Mouse (Mus musculus): ENCODE measurements around the gene Hsf2bp.

The Hsf2bp gene

DNA sequence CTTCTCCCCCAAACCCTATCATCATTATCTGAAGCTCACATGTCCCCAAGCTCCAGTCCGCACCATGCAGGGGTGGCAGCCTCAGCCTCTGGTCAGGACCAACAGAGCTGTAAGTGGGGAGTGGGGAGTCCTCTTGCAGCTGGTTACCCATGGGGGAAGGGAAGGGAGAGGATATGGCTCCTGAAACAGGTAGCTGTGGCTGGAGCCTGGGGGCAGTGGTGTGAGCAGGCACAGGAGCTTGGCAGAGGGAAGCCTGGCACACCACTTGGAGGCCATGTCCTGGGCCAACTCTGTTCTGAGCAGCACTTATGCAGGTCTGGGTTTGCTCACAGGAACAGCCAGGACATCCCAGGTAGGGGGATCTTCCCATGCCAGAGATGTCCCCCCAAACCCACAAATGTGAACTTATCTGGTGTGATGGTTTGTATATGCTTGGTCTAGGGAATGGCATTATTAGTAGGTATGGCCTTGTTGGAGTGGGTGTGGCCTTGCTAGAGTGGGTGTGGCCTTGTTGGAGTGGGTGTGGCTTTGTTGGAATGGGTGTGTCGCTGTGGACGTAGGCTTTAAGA is 133.4 kb downstream of the Hsf2bp start:
- DNase-seq = no peak

DNA sequence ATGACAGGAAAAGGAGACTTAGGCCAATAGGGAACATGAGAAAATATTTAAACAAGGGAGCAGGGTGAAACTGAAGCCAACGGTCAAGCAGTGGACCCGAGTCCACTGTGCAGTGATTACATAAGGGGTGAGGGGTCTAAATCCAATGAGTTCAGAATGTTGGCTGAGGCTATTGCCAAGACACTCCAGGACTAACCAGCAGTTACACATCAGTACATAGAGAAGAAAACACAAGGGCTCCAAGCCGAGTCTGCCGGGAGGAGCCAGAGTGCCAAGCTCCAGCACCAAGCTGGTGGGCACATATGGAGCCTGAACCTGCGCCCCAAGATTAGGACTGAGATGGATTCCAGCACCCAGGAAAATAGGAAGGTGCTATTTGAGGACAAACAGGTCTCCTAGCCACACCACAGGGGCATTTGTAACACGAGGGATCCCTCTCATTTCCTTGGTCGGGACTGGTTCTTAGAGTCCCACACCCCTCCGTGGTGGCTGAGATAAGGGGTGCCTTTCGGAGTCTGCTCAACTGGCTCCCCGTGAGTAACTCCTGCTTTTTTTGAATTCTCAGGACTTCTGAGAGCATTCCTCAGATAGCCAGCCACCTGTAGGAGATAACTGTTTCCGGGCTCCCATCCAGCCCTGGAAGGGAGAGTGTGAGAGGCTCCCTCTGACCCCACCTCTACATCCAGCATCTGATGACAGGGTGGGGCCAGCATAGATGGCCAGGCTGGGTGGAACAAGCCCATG is 134.5 kb downstream of the Hsf2bp start:
- DNase-seq = no peak

DNA sequence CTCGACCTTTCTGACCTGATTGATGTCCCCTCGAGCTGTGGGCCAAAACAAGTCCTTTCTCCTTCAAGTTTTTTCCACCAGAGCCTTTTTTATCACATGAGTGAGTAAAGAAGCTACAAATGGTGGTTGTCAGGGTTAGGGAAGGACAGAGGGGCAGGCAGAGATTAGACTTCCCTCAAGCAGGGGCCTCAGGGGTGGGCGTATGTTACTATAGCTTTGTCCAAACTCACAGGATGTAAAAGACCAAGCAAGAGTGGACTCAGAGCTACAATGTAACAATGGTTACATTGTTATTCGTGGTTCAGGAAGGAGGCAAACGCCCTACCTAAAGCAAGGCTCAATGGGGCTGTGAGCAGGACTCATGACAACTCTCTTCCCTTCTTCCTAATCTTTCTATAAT is 137.2 kb downstream of the Hsf2bp start:
- no peak for DNase-seq

DNA sequence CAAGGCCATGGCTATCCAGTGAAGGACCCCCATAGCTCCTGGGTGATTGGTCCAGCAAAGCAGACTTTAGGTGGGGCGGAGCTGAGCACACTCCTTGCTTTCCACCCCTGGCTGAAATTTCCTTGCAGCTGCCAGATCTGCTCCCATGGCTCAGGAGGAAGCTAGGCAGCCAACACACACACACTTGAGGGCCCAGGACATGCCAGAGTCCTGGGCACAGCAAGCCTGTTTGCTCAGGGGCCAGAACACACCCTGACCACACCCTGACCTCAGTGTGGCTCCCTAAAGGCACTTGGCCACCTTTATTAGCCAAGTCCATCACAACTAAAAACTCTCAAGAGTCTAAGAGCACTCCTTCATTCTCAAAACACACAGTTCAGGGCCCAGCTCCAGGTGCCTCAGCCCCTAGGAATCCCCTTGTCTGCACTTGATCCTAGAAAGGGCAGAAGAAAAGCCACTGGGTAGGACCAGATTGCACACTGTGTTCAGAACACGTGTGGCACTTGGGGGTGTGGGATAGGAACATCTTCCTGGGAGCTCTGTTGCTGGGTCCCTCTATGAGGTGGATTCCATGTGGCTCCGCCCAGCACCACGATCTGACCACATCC is 138.9 kb downstream of the Hsf2bp start:
- DNase-seq = no peak

DNA sequence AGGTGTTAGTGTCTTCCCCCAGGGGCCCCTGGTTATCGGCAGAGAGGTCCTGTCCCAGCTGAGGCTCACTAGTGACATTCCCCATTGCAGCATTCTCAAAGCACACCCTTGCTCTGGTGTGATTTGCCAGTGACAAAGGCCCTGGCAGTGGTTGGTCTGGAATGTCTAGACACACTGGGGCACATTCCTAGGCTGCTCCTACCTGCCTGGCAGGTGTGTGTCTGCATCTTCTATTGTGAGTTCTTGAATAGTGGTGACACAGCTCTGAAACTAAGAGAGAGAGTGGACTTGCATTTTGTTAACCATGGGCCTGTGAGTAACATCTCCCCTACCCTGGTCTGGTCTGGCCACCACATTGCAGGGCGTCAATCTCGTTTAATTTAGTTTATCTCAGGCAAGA is 139.4 kb downstream of the Hsf2bp start:
- no peak for DNase-seq

DNA sequence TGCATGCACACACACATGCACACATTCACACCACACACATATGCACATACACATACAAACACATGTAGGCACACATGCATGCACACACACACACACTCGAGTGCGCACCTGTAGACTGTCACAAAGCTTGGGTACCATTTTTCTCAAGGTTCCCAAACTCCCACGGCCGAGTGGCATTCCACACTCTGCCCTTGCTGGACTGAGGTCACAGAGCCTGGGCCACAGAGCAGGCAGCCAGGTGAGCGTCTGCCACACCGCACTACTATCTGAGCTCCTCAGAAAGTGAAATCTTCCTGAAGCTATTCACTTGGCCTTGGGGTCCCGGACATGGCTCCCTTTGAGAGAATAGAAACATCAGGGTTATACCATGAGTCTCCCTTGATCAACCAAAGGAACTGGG is 139.8 kb downstream of the Hsf2bp start:
- no peak for DNase-seq
